Mouse (Mus musculus) lung, postnatal 0 days (tissue): ENCODE data around the gene Tmem185b.

Experiments used
- CTCF ChIP-seq: IDR thresholded peaks from 2 replicates; pipeline ENCODE4 v1.5.1; 2016; ENCODE audit warnings: antibody characterized with exemption, mild to moderate bottlenecking
- EP300 ChIP-seq: IDR thresholded peaks from 2 replicates; pipeline ENCODE4 v1.6.1; 2016; ENCODE audit warnings: antibody characterized with exemption, mild to moderate bottlenecking, control low read depth

DNA sequence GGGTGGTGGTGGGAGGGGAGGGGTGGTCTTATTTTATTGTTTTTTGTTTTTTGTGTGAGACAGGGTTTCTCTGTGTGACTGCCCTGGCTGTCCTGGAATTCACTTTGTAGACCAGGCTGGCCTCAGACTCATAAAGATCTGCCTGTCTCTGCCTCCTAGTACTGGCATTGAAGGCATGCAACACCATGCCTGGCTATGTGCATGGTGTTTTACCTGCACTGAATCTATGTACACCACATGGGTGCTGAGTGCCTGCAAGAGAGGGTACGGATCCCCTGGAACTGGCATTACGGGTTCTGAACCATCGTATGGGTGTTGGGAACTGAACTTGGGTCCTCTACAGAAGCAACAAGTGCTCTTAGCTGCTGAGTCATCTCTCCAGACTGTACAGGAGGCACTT lies 20.0 kb upstream of the Tmem185b start:
- no peak for TF ChIP-seq CTCF
- TF ChIP-seq EP300: 0 out of 2 replicates have a peak, but pooled peaks have one; percentile 25
